Mouse (Mus musculus): ENCODE results near the gene Gm2431. TPM values are rescaled to one million over a fixed set of nuclear protein-coding genes. Genes with fewer than 3 reads are reported as not detected.
"Not testable (repeated sequence)": the region's sequence is repeated elsewhere in the genome, so short reads cannot be mapped to it uniquely, and the experiment has no call there.

Gm2431 gene
- total RNA-seq, 2 experiments from 2014 or later, result not detected

GRCm38 (mm10) chr7:142212136-142212535 lies 46.0 kb downstream of the Gm2431 start:
- not testable (repeated sequence) for DNase-seq (ENCODE audit: low spot score in 2 of 2)

DNA sequence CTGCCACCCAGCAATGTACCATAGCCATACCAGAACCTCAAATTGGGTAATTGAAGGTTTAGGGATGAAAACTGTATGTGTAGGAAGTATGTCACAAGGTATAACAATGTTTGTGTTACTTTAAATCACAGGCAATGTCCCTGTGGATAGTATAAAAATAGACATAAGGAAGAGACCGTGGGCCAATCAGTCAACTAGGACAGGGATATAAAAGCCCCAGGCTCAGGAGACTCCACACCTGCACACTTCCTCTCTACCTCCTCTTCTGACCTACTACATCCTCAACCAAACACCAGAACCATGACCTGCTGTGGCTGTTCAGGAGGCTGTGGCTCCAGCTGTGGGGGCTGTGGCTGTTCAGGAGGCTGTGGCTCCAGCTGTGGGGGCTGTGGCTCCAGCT lies 46.6 kb downstream of the Gm2431 start, which contains the start of gene Gm7579:
TSS of gene Gm7579 (plus strand) at position 301 of the 400 bp plus-strand sequence.
- DNase-seq (ENCODE audit: low spot score in 2 of 2), result no peak

Other genes with a start within 250 kb of the Gm2431 start
- gene Mob2, start 197.3 kb downstream of the Gm2431 start, total RNA-seq (2021), result 10 to 100 TPM; 29.0 to 32.0 TPM
- gene Dusp8, start 162.5 kb downstream of the Gm2431 start, total RNA-seq (2021), result 100 to 1,000 TPM; 130 to 133 TPM
- not detected for gene Gm45618, start 137.6 kb downstream of the Gm2431 start, total RNA-seq (2021)
- gene Gm39115, start 122.3 kb downstream of the Gm2431 start, total RNA-seq (2021), result not detected
- gene Gm45337, start 113.7 kb downstream of the Gm2431 start, total RNA-seq (2021), result not detected
- not detected for gene Gm29735, start 101.2 kb downstream of the Gm2431 start, total RNA-seq (2021)
- gene Gm4553, start 92.6 kb downstream of the Gm2431 start, total RNA-seq (2021), result not detected
- not detected for gene Krtap5-2, start 82.3 kb downstream of the Gm2431 start, total RNA-seq (2021)
- gene Gm10153, start 68.0 kb downstream of the Gm2431 start, total RNA-seq (2021), result not detected
- not detected for gene Krtap5-3, start 57.0 kb downstream of the Gm2431 start, total RNA-seq (2021)
- not detected for gene Gm7579, start 46.5 kb downstream of the Gm2431 start, total RNA-seq (2021)
- not detected for gene Krtap5-5, start 28.4 kb downstream of the Gm2431 start, total RNA-seq (2021)
- gene Gm40460, start 17.3 kb downstream of the Gm2431 start, total RNA-seq (2021), result not detected
- not detected for gene Gm4559, start 16.0 kb upstream of the Gm2431 start, total RNA-seq (2021)
- gene Krtap5-1, start 38.8 kb upstream of the Gm2431 start, total RNA-seq (2021), result not detected
- not detected for gene Krtap5-4, start 45.2 kb upstream of the Gm2431 start, total RNA-seq (2021)
- gene Ifitm10, start 115.4 kb upstream of the Gm2431 start, total RNA-seq (2021), result 10 to 100 TPM; 36.8 to 37.1 TPM
- gene Gm49369, start 124.3 kb upstream of the Gm2431 start, total RNA-seq (2021), result 1 to 10 TPM in 1 of 2 experiments, under 1 TPM in 1; 0.94 to 6.7 TPM
- gene Ctsd, start 129.7 kb upstream of the Gm2431 start, total RNA-seq (2021), result 100 to 1,000 TPM; 303 to 349 TPM
- not detected for gene Syt8, start 176.5 kb upstream of the Gm2431 start, total RNA-seq (2021)
- gene Tnni2, start 183.5 kb upstream of the Gm2431 start, total RNA-seq (2021), result 1 to 10 TPM in 1 of 2 experiments, not detected in 1; 1.2 TPM
- 1 to 10 TPM; 2.6 to 3.1 TPM for gene Lsp1, start 202.5 kb upstream of the Gm2431 start, total RNA-seq (2021)
- not detected for gene Tnnt3, start 240.5 kb upstream of the Gm2431 start, total RNA-seq (2021)